Mouse (Mus musculus) heart, postnatal 0 days (tissue): ENCODE results near the gene Shisa6. TPM values are rescaled to one million over a fixed set of nuclear protein-coding genes. Genes with fewer than 3 reads are reported as not detected.

ENCODE experiments used
- ATAC-seq: fragments of 200-750 bp; cut with Nextera tagmentation; 2 replicates; pipeline ENCODE4 v1.8.0; 2017; ENCODE audit warnings: low read depth, moderate number of reproducible peaks, moderate library complexity; ENCODE audit not compliant: insufficient read depth
- DNase-seq: peaks from one replicate; pipeline ENCODE4 v3.0.0-alpha.2; 2016; ENCODE audit warnings: low spot score
- H3K27ac ChIP-seq: fragments of 300-500 bp; sonication (generic); 2 replicates; pipeline ENCODE4 v1.5.1; 2014; ENCODE audit warnings: low read depth, mild to moderate bottlenecking
- H3K27me3 ChIP-seq: fragments of 300-500 bp; sonication (generic); 2 replicates; pipeline ENCODE4 v1.6.1; 2014; ENCODE audit warnings: low read length, mixed read lengths; ENCODE audit not compliant: control insufficient read depth, insufficient read depth
- H3K36me3 ChIP-seq: fragments of 300-500 bp; sonication (generic); replicated peaks from 2 replicates; pipeline ENCODE4 v1.6.1; 2014; ENCODE audit warnings: low read length, mixed read lengths; ENCODE audit not compliant: control insufficient read depth, insufficient read depth
- H3K4me1 ChIP-seq: fragments of 300-500 bp; sonication (generic); 2 replicates; pipeline ENCODE4 v1.6.1; 2014; ENCODE audit warnings: antibody characterized with exemption; ENCODE audit not compliant: control insufficient read depth, insufficient read depth
- H3K4me2 ChIP-seq: fragments of 300-500 bp; sonication (generic); 2 replicates; pipeline ENCODE4 v1.6.1; 2014; ENCODE audit warnings: low read depth, mild to moderate bottlenecking, low read length, moderate library complexity
- H3K4me3 ChIP-seq: fragments of 300-500 bp; sonication (generic); 2 replicates; pipeline ENCODE4 v1.5.1; 2014; ENCODE audit warnings: low read depth, low read length
- H3K9ac ChIP-seq: fragments of 300-500 bp; sonication (generic); replicated peaks from 2 replicates; pipeline ENCODE4 v1.6.1; 2014; ENCODE audit warnings: low read depth, low read length, mixed read lengths
- H3K9me3 ChIP-seq: fragments of 300-500 bp; sonication (generic); replicated peaks from 2 replicates; pipeline ENCODE4 v1.6.1; 2016; ENCODE audit warnings: low read length; ENCODE audit not compliant: control insufficient read depth
- CTCF ChIP-seq: IDR thresholded peaks from 2 replicates; pipeline ENCODE4 v1.5.1; 2016; ENCODE audit warnings: antibody characterized with exemption, control low read depth, low read depth
- EP300 ChIP-seq: IDR thresholded peaks from 2 replicates; pipeline ENCODE4 v1.6.1; 2016; ENCODE audit warnings: antibody characterized with exemption, low read depth
- WGBS: fragments of 180-500 bp; shearing (Covaris S2); extraction: QIAGEN DNeasy Blood & Tissue Kit; methylation state at CpG from one replicate; pipeline ENCODE4 v1.1.7; 2014; 5-methylcytosine and 5-hydroxymethylcytosine counted together
- polyA plus RNA-seq: library from polyadenylated mRNA; unstranded; fragments of >200 nt; fragmentation: Nextera tagmentation; extraction: Ambion mirVana; gene quantifications from 2 replicates; pipeline ENCODE4 v1.2.1, GENCODE M21; 2015
- total RNA-seq: library from RNA; depleted of rRNA; stranded (reverse); fragments of >200 nt; gene quantifications from 2 replicates; pipeline ENCODE4 v1.2.3, GENCODE M21; 2014; ENCODE audit warnings: low replicate concordance; rRNA removed

Gene Shisa6
- total RNA-seq: 0.11 and 0.50 TPM in 2 replicates
- 0.18 TPM in 2 replicates for polyA plus RNA-seq

DNA sequence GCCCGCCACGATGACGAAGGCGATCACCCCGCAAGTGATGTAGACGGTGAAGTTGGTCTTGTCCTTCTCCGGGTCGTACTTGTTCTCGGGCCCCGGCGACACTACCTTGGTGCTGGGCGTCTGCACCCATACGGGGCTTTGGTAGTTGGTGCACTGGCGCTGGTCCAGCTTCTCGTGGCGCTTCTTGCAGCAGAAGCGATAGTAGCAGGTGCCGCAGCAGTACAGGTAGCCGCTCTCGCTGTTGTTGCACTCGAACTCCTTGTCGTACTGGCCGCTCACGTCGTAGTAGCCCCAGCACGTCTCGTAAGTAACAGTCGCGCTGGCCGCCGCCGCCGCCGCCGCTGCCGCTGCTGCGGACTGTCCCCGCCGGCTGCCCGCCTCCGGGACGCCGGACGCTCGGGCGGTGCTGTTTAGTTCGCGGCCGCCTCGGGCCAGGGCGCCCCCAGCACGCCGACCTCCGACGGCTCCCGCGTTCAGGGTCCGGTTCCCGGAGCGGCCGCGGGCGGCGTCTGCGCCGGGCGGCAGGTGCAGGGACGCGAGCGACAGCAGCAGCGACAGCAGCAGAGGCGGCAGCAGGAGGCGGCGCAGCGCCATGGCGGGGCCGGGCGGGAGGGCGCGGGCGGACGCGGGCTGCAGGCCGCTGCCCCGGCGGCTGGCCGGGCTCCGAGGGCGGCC is at the start of gene Shisa6:
TSS of gene Shisa6 (minus strand) at position 594 of the 675 bp plus-strand sequence.
- no peaks in the 10 kb centered on the region for H3K9me3 ChIP-seq
- H3K9ac ChIP-seq: no peak within 1 kb of the TSS
- H3K4me2 ChIP-seq: peak within 1 kb of the TSS; percentile 87
- no peak for TF ChIP-seq EP300
- H3K4me3 ChIP-seq: peak within 1 kb of the TSS; percentile 57
- peaks cover 74% of the 10 kb centered on the region for H3K27me3 ChIP-seq
- WGBS: under 1% methylated on average over 69 of the region's 89 CpGs
- no peak for DNase-seq
- no peaks in the 10 kb centered on the region for H3K4me1 ChIP-seq
- 0 out of 2 replicates have a peak, but pooled peaks have one; percentile 22 for ATAC-seq
- no peaks in the 10 kb centered on the region for H3K36me3 ChIP-seq
- H3K27ac ChIP-seq: no peak within 1 kb of the TSS

DNA sequence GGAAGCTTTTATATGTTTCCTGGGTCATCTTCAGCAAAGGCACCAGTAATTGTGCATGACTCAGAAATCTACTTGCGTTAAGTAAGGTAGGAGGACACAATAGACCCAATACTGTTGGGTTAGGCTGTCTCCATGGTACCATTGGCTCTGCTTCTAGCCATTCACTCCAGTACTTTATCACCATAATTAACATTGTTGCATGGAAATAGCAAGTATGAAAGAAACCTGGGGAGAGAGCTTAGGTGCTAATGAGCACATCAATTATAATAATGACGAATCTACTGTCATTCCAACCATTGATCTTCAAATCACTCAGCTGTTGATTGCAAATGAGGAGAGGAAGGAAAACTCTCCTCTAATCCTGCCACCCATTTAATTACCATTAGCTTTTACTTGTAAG is 48.1 kb upstream of the Shisa6 start:
- Histone ChIP-seq H3K9ac (no peak overlapping the region), H3K4me3 (no peak overlapping the region), H3K4me2 (no peak overlapping the region), H3K27me3 (no peaks in the 10 kb centered on the region), H3K4me1 (no peaks in the 10 kb centered on the region), H3K36me3 (no peaks in the 10 kb centered on the region), H3K9me3 (no peaks in the 10 kb centered on the region), H3K27ac (no peak overlapping the region)
- ATAC-seq (no peak), DNase-seq (no peak)
- no peak for TF ChIP-seq CTCF
- TF ChIP-seq EP300: no peak
- WGBS: 23% methylated on average over 2 of the region's 2 CpGs

- WGBS: 74% methylated on average over 4 of the region's 4 CpGs
- H3K9ac ChIP-seq: no peak overlapping the region
- no peak overlapping the region for H3K4me3 ChIP-seq
- no peaks in the 10 kb centered on the region for H3K4me1 ChIP-seq
- ATAC-seq (no peak), DNase-seq (no peak)
- H3K9me3 ChIP-seq: no peaks in the 10 kb centered on the region
- no peaks in the 10 kb centered on the region for H3K36me3 ChIP-seq
- no peak overlapping the region for H3K4me2 ChIP-seq
- TF ChIP-seq CTCF (no peak), EP300 (no peak)
- no peak overlapping the region for H3K27ac ChIP-seq
- H3K27me3 ChIP-seq: peaks cover 9% of the 10 kb centered on the region
Observed at GRCm38 (mm10) chr11:66569045-66569444, 43.3 kb upstream of the Shisa6 start.

GRCm38 (mm10) chr11:66568386-66568791 is 42.6 kb upstream of the Shisa6 start:
- Histone ChIP-seq H3K9ac (no peak overlapping the region), H3K4me3 (no peak overlapping the region), H3K27me3 (peaks cover 9% of the 10 kb centered on the region), H3K4me2 (no peak overlapping the region), H3K9me3 (no peaks in the 10 kb centered on the region), H3K4me1 (no peaks in the 10 kb centered on the region), H3K27ac (no peak overlapping the region), H3K36me3 (no peaks in the 10 kb centered on the region)
- TF ChIP-seq EP300 (no peak), CTCF (no peak)
- 17% methylated on average over 4 of the region's 4 CpGs for WGBS
- ATAC-seq (no peak), DNase-seq (no peak)

- no peaks in the 10 kb centered on the region for H3K36me3 ChIP-seq
- 6% methylated on average over 10 of the region's 10 CpGs for WGBS
- H3K27ac ChIP-seq: no peak overlapping the region
- TF ChIP-seq CTCF (no peak), EP300 (no peak)
- H3K9me3 ChIP-seq: no peaks in the 10 kb centered on the region
- H3K4me2 ChIP-seq: no peak overlapping the region
- H3K4me3 ChIP-seq: no peak overlapping the region
- H3K9ac ChIP-seq: no peak overlapping the region
- no peak for DNase-seq
- no peaks in the 10 kb centered on the region for H3K4me1 ChIP-seq
- ATAC-seq: no peak
- peaks cover 9% of the 10 kb centered on the region for H3K27me3 ChIP-seq
Observed at GRCm38 (mm10) chr11:66567382-66567781, 41.6 kb upstream of the Shisa6 start.

DNA sequence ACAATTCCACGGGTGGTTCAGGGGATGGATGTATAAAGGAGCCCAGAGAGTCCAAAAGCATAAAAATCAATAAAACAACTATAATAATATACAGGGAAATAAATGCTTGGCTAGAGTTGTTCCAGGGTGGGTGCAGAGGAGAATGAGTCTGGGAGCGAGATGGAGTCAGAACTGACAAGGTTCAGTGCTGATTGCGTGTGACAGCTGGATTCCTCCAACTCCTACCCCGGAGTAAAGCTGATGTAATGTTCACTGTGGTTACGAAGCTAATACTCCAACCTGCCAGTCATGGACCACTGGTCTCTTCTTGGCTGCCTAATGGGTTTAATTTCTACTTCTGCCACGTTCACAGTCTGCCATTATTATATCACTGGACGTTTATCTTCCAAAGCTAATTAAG is 36.5 kb upstream of the Shisa6 start:
- ATAC-seq (no peak), DNase-seq (no peak)
- Histone ChIP-seq H3K27me3 (peaks cover 1% of the 10 kb centered on the region; the same call in 1 of the 2 replicates), H3K9me3 (no peaks in the 10 kb centered on the region), H3K4me1 (no peaks in the 10 kb centered on the region), H3K9ac (no peak overlapping the region), H3K4me2 (no peak overlapping the region), H3K27ac (no peak overlapping the region), H3K36me3 (no peaks in the 10 kb centered on the region), H3K4me3 (no peak overlapping the region)
- TF ChIP-seq CTCF (no peak), EP300 (no peak)
- 56% methylated on average over 7 of the region's 7 CpGs for WGBS
